Mouse (Mus musculus): ENCODE results near the gene Gm45233.

DNA sequence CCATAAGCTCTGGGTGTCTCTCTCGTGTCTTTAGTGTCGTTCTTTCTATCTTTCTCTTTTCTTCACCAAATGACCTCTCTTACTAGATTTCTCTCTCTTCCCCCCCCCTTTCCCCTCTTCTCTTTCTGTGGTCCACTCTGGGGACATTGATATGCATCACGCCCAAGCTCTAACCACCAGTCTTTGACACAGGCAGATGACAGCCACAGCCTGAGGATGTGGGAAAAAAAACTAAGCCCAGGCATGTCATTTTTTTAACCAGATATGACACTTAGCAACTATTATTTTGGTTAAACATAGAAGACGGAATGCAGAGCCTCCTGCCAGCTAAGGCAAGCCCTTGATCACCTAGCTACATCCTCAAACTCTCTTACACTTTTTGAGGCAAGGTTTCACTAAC, 5.3 kb upstream of the Gm45233 start:
- TF ChIP-seq HCFC1 (IDR thresholded peaks at IDR 0.05; ENCODE audit: borderline replicate concordance, insufficient read depth, low read length) (no peak), CHD2 (IDR thresholded peaks at IDR 0.05; ENCODE audit: low read depth, low read length) (no peak), MAFK (IDR thresholded peaks at IDR 0.05; ENCODE audit: insufficient read depth, low read depth, low read length) (no peak), ZNF384 (IDR thresholded peaks at IDR 0.05; ENCODE audit: low read depth, low read length) (no peak)
